Mouse (Mus musculus): ENCODE data around the gene Crmp1. TPM values are rescaled to one million over a fixed set of nuclear protein-coding genes. Genes with fewer than 3 reads are reported as not detected.
A peak's percentile ranks its signal among the peaks of the same experiment; 100 is the strongest.

The Crmp1 gene
- polyA plus RNA-seq, 1 experiment from 2014 or later = 807 TPM

DNA sequence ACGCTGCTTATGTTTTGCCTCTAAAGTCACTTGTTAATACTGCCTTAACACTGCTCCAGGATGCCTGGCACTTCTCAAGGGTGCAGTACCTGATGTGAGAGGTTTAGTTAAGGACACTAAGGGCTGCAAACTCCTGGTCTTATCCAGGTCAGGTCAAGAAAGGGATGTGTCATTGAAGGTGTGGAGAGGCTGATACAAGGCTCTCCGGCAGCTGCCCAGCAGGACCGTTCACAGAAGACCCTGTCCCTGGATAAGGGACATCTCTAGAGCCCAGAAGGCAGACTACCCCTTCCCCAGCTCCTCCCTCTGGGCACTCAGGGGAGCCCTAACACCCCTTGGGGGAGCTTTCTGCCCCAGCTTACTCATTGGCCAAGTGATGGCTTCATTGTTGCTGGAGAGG is 96.0 kb downstream of the Crmp1 start:
- Histone ChIP-seq H3K36me3 (no peaks in the 10 kb centered on the region), H3K27ac (replicated peaks) (no peak overlapping the region), H3K4me2 (peak overlapping the region; percentile 100), H3K27me3 (replicated peaks) (peaks cover 12% of the 10 kb centered on the region; the same call in 1 of the 2 replicates), H3K4me1 (peaks cover 35% of the 10 kb centered on the region), H3K9ac (replicated peaks) (0 out of 2 replicates have a peak overlapping the region, but pooled peaks have one; percentile 51), H3K9me3 (replicated peaks) (no peaks in the 10 kb centered on the region), H3K4me3 (replicated peaks) (peak overlapping the region; percentile 53; the same call in 1 of the 2 replicates)
- 66% methylated on average over 3 of the region's 3 CpGs for WGBS
- ATAC-seq (ENCODE audit: low FRiP score) = no peak

- WGBS = under 1% methylated on average over 27 of the region's 27 CpGs
- H3K9me3 ChIP-seq (replicated peaks) = no peaks in the 10 kb centered on the region
Observed at GRCm38 (mm10) chr5:37338288-37338687, 96.5 kb downstream of the Crmp1 start, which contains the start of gene Evc2. Gene Evc2, plus strand, starts transcription at chr5:37338499.

More at GRCm38 (mm10) chr5:37338288-37338687, 96.5 kb downstream of the Crmp1 start, which contains the start of gene Evc2:
- Histone ChIP-seq H3K27me3 (replicated peaks) (peaks cover 12% of the 10 kb centered on the region; the same call in 1 of the 2 replicates), H3K27ac (replicated peaks) (no peak within 1 kb of the TSS), H3K4me2 (peak within 1 kb of the TSS; percentile 100), H3K36me3 (no peaks in the 10 kb centered on the region), H3K9ac (replicated peaks) (peak within 1 kb of the TSS; percentile 51), H3K4me1 (peaks cover 35% of the 10 kb centered on the region), H3K4me3 (replicated peaks) (peak within 1 kb of the TSS; percentile 53)
- ATAC-seq (ENCODE audit: low FRiP score) = peak; percentile 79

Other genes with a start within 250 kb of the Crmp1 start
- 1.3 and 2.1 TPM in 2 replicates for gene Gm1043, start 156.6 kb upstream of the Crmp1 start, polyA plus RNA-seq (2015; fragmentation: Nextera tagmentation; extraction: Ambion mirVana)
- 4.4 and 5.7 TPM in 2 replicates for gene Evc, start 95.0 kb downstream of the Crmp1 start, polyA plus RNA-seq (2015; fragmentation: Nextera tagmentation; extraction: Ambion mirVana)
- 5.3 and 6.8 TPM in 2 replicates for gene Evc2, start 96.6 kb downstream of the Crmp1 start, polyA plus RNA-seq (2015; fragmentation: Nextera tagmentation; extraction: Ambion mirVana)

All from neural tube, embryonic 15.5 days (tissue).